Mouse (Mus musculus) neural tube, embryonic 12.5 days (tissue): Measurements from ENCODE around the gene Rasal2. TPM values are rescaled to one million over a fixed set of nuclear protein-coding genes. Genes with fewer than 3 reads are reported as not detected.
A peak's percentile ranks its signal among the peaks of the same experiment; 100 is the strongest.

Source experiments
- ATAC-seq: fragments of 200-750 bp; cut with Nextera tagmentation; 2 replicates; pipeline ENCODE4 v1.8.0; 2017; ENCODE audit warnings: low read depth, mild to moderate bottlenecking, moderate TSS enrichment, moderate library complexity; ENCODE audit not compliant: low FRiP score
- H3K27ac ChIP-seq: fragments of 300-500 bp; sonication (generic); 2 replicates; pipeline ENCODE4 v1.5.1; 2016
- H3K27me3 ChIP-seq: fragments of 300-500 bp; sonication (generic); replicated peaks from 2 replicates; pipeline ENCODE4 v1.6.1; 2016; ENCODE audit warnings: mild to moderate bottlenecking
- H3K36me3 ChIP-seq: fragments of 300-500 bp; sonication (generic); 2 replicates; pipeline ENCODE4 v1.6.1; 2016; ENCODE audit warnings: mild to moderate bottlenecking
- H3K4me1 ChIP-seq: fragments of 300-500 bp; sonication (generic); 2 replicates; pipeline ENCODE4 v1.6.1; 2016
- H3K4me2 ChIP-seq: fragments of 300-500 bp; sonication (generic); replicated peaks from 2 replicates; pipeline ENCODE4 v1.6.1; 2016; ENCODE audit warnings: mild to moderate bottlenecking
- H3K4me3 ChIP-seq: fragments of 300-500 bp; sonication (generic); 2 replicates; pipeline ENCODE4 v1.5.1; 2016
- H3K9ac ChIP-seq: fragments of 300-500 bp; sonication (generic); 2 replicates; pipeline ENCODE4 v1.6.1; 2016; ENCODE audit warnings: mild to moderate bottlenecking
- H3K9me3 ChIP-seq: fragments of 300-500 bp; sonication (generic); 2 replicates; pipeline ENCODE4 v1.6.1; 2016; ENCODE audit warnings: mild to moderate bottlenecking
- WGBS: fragments of 180-500 bp; shearing (Covaris S2); methylation state at CpG from one replicate; pipeline ENCODE4 v1.1.7; 2016; 5-methylcytosine and 5-hydroxymethylcytosine counted together
- polyA plus RNA-seq: library from polyadenylated mRNA; unstranded; fragments of >200 nt; fragmentation: Nextera tagmentation; extraction: Ambion mirVana; gene quantifications from 2 replicates; pipeline ENCODE4 v1.2.1, GENCODE M21; 2016

Gene Rasal2
- polyA plus RNA-seq, 1 experiment from 2014 or later = 32.3 TPM

DNA sequence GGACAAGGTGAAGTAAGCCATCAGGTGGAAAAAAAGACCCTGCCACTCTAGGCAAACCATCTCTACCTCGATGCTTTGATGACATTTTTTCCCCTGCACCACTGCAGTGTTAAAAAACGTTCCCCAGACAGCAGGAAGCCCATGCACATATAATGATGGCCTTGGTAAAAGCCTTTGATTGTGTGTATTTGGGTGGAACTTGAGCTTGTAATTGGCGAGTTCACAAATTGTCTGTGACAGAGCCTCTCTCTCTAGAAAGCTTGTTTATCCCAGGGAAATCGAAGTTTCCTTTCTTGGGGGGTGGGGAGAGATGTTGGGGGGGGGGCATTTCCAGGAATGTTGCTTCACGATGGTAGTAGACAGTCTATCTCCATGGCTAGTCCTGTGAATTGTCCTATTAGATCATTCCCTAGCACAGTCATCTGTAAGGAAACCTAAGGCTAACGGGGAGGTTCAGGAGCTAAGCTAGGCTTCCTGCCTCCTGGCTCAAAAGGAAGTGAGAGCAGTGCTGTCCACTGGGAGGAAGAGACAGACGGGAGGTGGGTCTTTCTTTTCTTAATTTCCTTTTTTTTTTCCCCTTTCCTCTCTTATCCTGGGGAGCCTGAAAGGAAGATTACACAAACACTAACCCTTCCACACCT lies 35.9 kb upstream of the Rasal2 start:
- H3K9me3 ChIP-seq = no peaks in the 10 kb centered on the region
- no peak overlapping the region for H3K9ac ChIP-seq
- no peak for ATAC-seq
- H3K27me3 ChIP-seq = no peaks in the 10 kb centered on the region
- peaks cover 31% of the 10 kb centered on the region for H3K4me1 ChIP-seq
- WGBS = 29% methylated on average over 7 of the region's 7 CpGs
- H3K4me2 ChIP-seq = no peak overlapping the region
- H3K27ac ChIP-seq = no peak overlapping the region
- no peaks in the 10 kb centered on the region for H3K36me3 ChIP-seq
- no peak overlapping the region for H3K4me3 ChIP-seq

GRCm38 (mm10) chr1:157447142-157447541 lies 34.7 kb upstream of the Rasal2 start:
- ATAC-seq = no peak
- H3K4me2 ChIP-seq = no peak overlapping the region
- no peak overlapping the region for H3K27ac ChIP-seq

GRCm38 (mm10) chr1:157446325-157446724 lies 33.9 kb upstream of the Rasal2 start:
- no peaks in the 10 kb centered on the region for H3K27me3 ChIP-seq
- H3K27ac ChIP-seq = no peak overlapping the region
- H3K4me3 ChIP-seq = no peak overlapping the region

More at GRCm38 (mm10) chr1:157447142-157447541, 34.7 kb upstream of the Rasal2 start:
- no peaks in the 10 kb centered on the region for H3K27me3 ChIP-seq
- no peaks in the 10 kb centered on the region for H3K36me3 ChIP-seq
- H3K9me3 ChIP-seq = no peaks in the 10 kb centered on the region
- peaks cover 33% of the 10 kb centered on the region for H3K4me1 ChIP-seq
- no peak overlapping the region for H3K4me3 ChIP-seq
- H3K9ac ChIP-seq = no peak overlapping the region
- 41% methylated on average over 4 of the region's 4 CpGs for WGBS

GRCm38 (mm10) chr1:157445398-157445910 lies 33.1 kb upstream of the Rasal2 start:
- peaks cover 31% of the 10 kb centered on the region for H3K4me1 ChIP-seq

More at GRCm38 (mm10) chr1:157446325-157446724, 33.9 kb upstream of the Rasal2 start:
- WGBS = 70% methylated on average over 7 of the region's 7 CpGs
- H3K4me2 ChIP-seq = no peak overlapping the region
- peaks cover 33% of the 10 kb centered on the region for H3K4me1 ChIP-seq
- no peaks in the 10 kb centered on the region for H3K36me3 ChIP-seq
- ATAC-seq = no peak
- H3K9ac ChIP-seq = no peak overlapping the region
- no peaks in the 10 kb centered on the region for H3K9me3 ChIP-seq

DNA sequence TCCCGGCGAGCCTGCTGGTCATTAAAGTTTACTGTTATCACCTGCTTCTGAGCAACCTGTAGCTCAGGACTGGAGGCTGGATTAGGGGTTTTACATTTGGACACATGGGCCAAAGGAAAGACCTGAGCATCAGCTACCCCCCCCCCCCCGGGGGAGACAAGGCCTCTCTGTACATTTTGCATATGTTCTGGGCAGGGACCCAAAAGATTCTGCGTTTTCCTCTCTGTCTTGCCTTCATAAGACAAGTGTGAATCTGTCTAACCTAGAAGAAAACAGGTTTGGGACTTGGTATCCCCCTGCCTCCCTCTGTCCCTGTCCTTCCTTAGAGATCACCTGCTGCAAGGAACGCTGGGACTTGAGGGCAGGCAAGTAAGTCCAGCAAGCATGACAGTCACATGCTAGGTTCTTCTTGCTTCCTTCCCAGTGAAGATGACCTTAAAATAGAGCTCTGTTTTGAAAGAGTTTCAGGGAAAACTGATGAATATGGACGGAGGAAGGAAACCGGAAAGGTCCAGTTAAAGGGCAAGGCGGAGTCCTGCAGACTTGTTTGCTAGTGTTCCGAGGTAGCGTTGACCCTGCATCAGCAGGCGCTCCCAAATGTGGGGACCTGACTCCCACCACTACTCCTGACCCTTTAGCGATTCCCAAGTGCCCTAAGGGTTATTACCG lies 32.4 kb upstream of the Rasal2 start:
- no peak overlapping the region for H3K9ac ChIP-seq
- H3K4me1 ChIP-seq = peaks cover 28% of the 10 kb centered on the region
- ATAC-seq = no peak
- no peaks in the 10 kb centered on the region for H3K9me3 ChIP-seq
- H3K36me3 ChIP-seq = no peaks in the 10 kb centered on the region
- H3K27me3 ChIP-seq = no peaks in the 10 kb centered on the region
- H3K27ac ChIP-seq = no peak overlapping the region
- H3K4me3 ChIP-seq = no peak overlapping the region
- no peak overlapping the region for H3K4me2 ChIP-seq
- 70% methylated on average over 13 of the region's 13 CpGs for WGBS

More at GRCm38 (mm10) chr1:157445398-157445910, 33.1 kb upstream of the Rasal2 start:
- Histone ChIP-seq H3K27ac (no peak overlapping the region), H3K36me3 (no peaks in the 10 kb centered on the region), H3K9me3 (no peaks in the 10 kb centered on the region), H3K4me2 (no peak overlapping the region), H3K9ac (no peak overlapping the region), H3K27me3 (no peaks in the 10 kb centered on the region), H3K4me3 (no peak overlapping the region)
- no peak for ATAC-seq
- 94% methylated on average over 6 of the region's 6 CpGs for WGBS

- H3K36me3 ChIP-seq = no peaks in the 10 kb centered on the region
- H3K9ac ChIP-seq = no peak overlapping the region
- WGBS = 28% methylated on average over 19 of the region's 19 CpGs
- H3K9me3 ChIP-seq = no peaks in the 10 kb centered on the region
- H3K27me3 ChIP-seq = no peaks in the 10 kb centered on the region
- H3K4me3 ChIP-seq = no peak overlapping the region
- no peak for ATAC-seq
- H3K27ac ChIP-seq = no peak overlapping the region
- H3K4me1 ChIP-seq = peaks cover 31% of the 10 kb centered on the region
- peak overlapping the region; percentile 38 for H3K4me2 ChIP-seq
Observed at GRCm38 (mm10) chr1:157443723-157444561, 31.5 kb upstream of the Rasal2 start.

DNA sequence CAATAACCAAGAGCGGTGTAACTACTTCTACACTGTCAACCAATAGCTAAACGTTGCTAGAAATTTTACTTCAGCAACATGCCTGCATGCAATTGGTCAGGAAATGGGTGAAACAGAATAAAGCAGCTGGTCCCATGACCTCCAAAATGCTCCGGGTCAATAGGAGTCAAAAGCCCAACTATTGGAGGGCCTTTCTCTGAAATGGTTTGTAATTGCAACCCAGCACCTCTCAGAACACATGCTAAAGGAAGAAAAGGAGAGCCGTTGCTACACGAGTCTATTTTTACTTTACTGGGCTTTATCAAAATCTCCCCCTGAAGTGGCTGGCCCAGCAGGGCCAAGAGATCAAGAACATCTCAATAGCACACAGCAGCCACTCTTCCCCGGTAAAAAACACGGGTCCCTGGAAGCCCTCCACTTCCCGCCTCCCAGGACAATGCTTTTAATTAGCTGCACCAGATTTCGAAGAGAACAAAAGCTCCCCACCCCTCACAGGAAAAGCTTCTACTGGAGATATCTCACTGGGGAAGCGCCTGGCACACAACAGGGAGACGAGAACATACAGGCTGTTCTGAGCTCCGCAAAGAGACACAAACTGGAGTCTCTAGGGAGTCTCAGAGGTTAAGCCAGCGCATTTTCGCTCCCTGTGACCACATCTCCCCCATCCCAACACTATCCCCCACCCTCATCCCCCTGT lies 30.8 kb upstream of the Rasal2 start:
- Histone ChIP-seq H3K4me3 (no peak overlapping the region), H3K9me3 (no peaks in the 10 kb centered on the region), H3K27me3 (no peaks in the 10 kb centered on the region), H3K27ac (no peak overlapping the region), H3K36me3 (no peaks in the 10 kb centered on the region), H3K9ac (no peak overlapping the region), H3K4me2 (peak overlapping the region; percentile 38), H3K4me1 (peaks cover 29% of the 10 kb centered on the region)
- WGBS = 13% methylated on average over 14 of the region's 14 CpGs
- ATAC-seq = no peak

- peak; percentile 88 for ATAC-seq
- no peak overlapping the region for H3K9ac ChIP-seq
- WGBS = 3% methylated on average over 14 of the region's 14 CpGs
- no peak overlapping the region for H3K4me3 ChIP-seq
- H3K4me2 ChIP-seq = peak overlapping the region; percentile 44
- H3K36me3 ChIP-seq = no peaks in the 10 kb centered on the region
- H3K9me3 ChIP-seq = no peaks in the 10 kb centered on the region
- H3K27ac ChIP-seq = 0 out of 2 replicates have a peak overlapping the region, but pooled peaks have one; percentile 17
- no peaks in the 10 kb centered on the region for H3K27me3 ChIP-seq
- H3K4me1 ChIP-seq = peaks cover 24% of the 10 kb centered on the region
Observed at GRCm38 (mm10) chr1:157439973-157440641, 27.7 kb upstream of the Rasal2 start.

DNA sequence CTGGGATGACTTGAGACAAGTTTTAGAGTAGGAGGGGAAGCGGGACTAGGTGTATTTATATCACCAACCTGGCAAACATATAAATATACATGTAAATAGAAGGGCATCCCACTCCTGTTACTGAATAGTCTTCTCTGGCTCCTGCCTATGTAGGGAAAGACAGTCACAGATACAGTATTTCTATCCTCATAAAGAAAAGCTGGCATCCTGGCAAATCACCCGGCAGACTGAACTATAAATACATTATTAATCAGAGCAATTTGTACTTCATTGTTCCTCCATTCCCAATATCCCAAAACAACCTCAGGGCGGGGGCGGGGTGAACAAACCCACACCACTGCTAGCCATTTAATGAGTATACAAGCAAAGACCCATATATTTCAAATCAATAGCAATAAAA lies 26.7 kb upstream of the Rasal2 start:
- H3K27ac ChIP-seq = 0 out of 2 replicates have a peak overlapping the region, but pooled peaks have one; percentile 17
- 75% methylated on average over 4 of the region's 4 CpGs for WGBS
- no peak for ATAC-seq
- no peak overlapping the region for H3K4me3 ChIP-seq
- H3K9ac ChIP-seq = no peak overlapping the region
- peak overlapping the region; percentile 44; the same call in 1 of the 2 replicates for H3K4me2 ChIP-seq
- H3K4me1 ChIP-seq = peaks cover 24% of the 10 kb centered on the region
- H3K36me3 ChIP-seq = no peaks in the 10 kb centered on the region
- no peaks in the 10 kb centered on the region for H3K27me3 ChIP-seq
- H3K9me3 ChIP-seq = no peaks in the 10 kb centered on the region

- Histone ChIP-seq H3K4me1 (peaks cover 20% of the 10 kb centered on the region), H3K4me2 (no peak overlapping the region), H3K27ac (no peak overlapping the region), H3K36me3 (no peaks in the 10 kb centered on the region), H3K4me3 (no peak overlapping the region), H3K9me3 (no peaks in the 10 kb centered on the region), H3K27me3 (no peaks in the 10 kb centered on the region), H3K9ac (no peak overlapping the region)
- 90% methylated on average over 2 of the region's 2 CpGs for WGBS
- no peak for ATAC-seq
Observed at GRCm38 (mm10) chr1:157438290-157438689, 25.9 kb upstream of the Rasal2 start.

DNA sequence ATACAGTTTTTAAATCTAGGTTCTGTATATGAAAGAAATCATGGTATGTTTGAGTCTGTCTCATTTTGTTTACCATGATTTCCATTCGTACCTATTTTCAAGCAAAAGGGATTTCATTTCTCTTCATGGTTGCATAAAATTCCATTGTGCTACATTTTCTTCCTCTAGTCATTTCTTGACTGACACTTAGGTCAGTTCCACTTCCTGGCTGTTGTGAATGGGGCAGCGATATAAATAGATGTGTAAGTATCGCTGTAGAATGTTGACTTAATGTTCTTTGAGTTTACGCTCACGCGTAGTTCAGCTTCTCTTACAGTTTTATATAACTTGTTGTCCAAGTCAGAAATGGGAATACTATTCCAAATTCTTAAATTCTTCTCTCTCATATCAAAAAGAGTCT lies 23.5 kb upstream of the Rasal2 start:
- Histone ChIP-seq H3K27me3 (no peaks in the 10 kb centered on the region), H3K36me3 (no peaks in the 10 kb centered on the region), H3K4me3 (no peak overlapping the region), H3K4me1 (peaks cover 13% of the 10 kb centered on the region), H3K9me3 (no peaks in the 10 kb centered on the region), H3K4me2 (no peak overlapping the region), H3K27ac (no peak overlapping the region), H3K9ac (no peak overlapping the region)
- ATAC-seq = no peak
- WGBS = 92% methylated on average over 6 of the region's 6 CpGs
